ENCODE assay signal across 31 mouse cellular contexts in genomic region chr2:119737124-119737523, GRCm38 (mm10). TPM values are rescaled to one million over a fixed set of nuclear protein-coding genes. Genes with fewer than 3 reads are reported as not detected.
A peak's percentile ranks its signal among the peaks of the same experiment; 100 is the strongest.
DNase-seq lines count a peak whose midpoint lies in the region; ATAC-seq and TF ChIP-seq lines count a peak whose summit lies in the region.
"Had no signal": no experiment of that assay in that cellular context is flagged by ENCODE, and none has a peak within 500 bp of the region (broad histone marks: within the 10 kb centered on the region; RNA-seq: fewer than 3 reads in every experiment).

No protein-coding gene starts in this region.

- peak; percentile 21 to 25 for DNase-seq in cerebellum, postnatal 14 days
- no peak for DNase-seq in cerebellum, adult 9-10 months
- no peak for DNase-seq in limb, embryonic 10.5 days (ENCODE audit: low spot score)
- peak; percentile 16 for DNase-seq in fat pad, adult 2 months (ENCODE audit: extremely low read depth, low read depth, low spot score)
- no peak for DNase-seq in thymus, postnatal 14 days
- no peak for DNase-seq in lung, adult 2 months
- DNase-seq: B cell, adult 2 months; cerebellum, adult 2 months; gastrocnemius, adult 2 months; gastrocnemius, postnatal 36 days; heart, adult 2 months; heart, postnatal 4 days; kidney, adult 11 months; kidney, postnatal 25 days; liver, embryonic 13.5 days; lung, adult 18-20 months; lung, postnatal 10 days; right cerebral cortex, postnatal 4 days; thymus, postnatal 25 days had no signal

- H3K4me2 ChIP-seq in limb, embryonic 13.5 days (replicated peaks) = no peak overlapping the region
- H3K4me2 ChIP-seq: embryonic facial prominence, embryonic 13.5 days; heart, embryonic 15.5 days; hindbrain, embryonic 14.5 days; liver, embryonic 13.5 days; midbrain, embryonic 15.5 days had no signal

- no peak for ATAC-seq in limb, embryonic 13.5 days (ENCODE audit: low FRiP score, low read depth)
- ATAC-seq: forebrain, embryonic 16.5 days; inflammation-experienced regulatory T-cells, adult 6 months; midbrain, embryonic 15.5 days had no signal

- WGBS in limb, embryonic 13.5 days = 17% methylated on average over 12 of the region's 12 CpGs
- 20% methylated on average over 12 of the region's 12 CpGs for WGBS in limb, embryonic 10.5 days
- WGBS in lung, adult 2 months = 25% methylated on average over 12 of the region's 12 CpGs

- no peak for TF ChIP-seq POLR2A in lung, adult 2 months (IDR thresholded peaks at IDR 0.05; ENCODE audit: borderline replicate concordance, extremely low read depth, low read depth, low read length)

- no peaks in the 10 kb centered on the region for H3K9me3 ChIP-seq in limb, embryonic 13.5 days
- no peaks in the 10 kb centered on the region for H3K9me3 ChIP-seq in limb, embryonic 10.5 days (replicated peaks)
- H3K9me3 ChIP-seq in E14TG2a.4 (ENCODE audit: low read length) = no peaks in the 10 kb centered on the region
- H3K9me3 ChIP-seq: embryonic facial prominence, embryonic 13.5 days; G1E; heart, embryonic 15.5 days; liver, embryonic 13.5 days; midbrain, embryonic 15.5 days had no signal

- peaks cover 15% of the 10 kb centered on the region for H3K4me1 ChIP-seq in limb, embryonic 13.5 days
- peaks cover 15% of the 10 kb centered on the region for H3K4me1 ChIP-seq in limb, embryonic 10.5 days
- peaks cover 52% of the 10 kb centered on the region for H3K4me1 ChIP-seq in E14TG2a.4 (replicated peaks; ENCODE audit: low read depth, low read length)
- H3K4me1 ChIP-seq in lung, adult 2 months (ENCODE audit: control insufficient read depth, insufficient read depth, low read length) = peaks cover 3% of the 10 kb centered on the region; the same call in 1 of the 2 replicates

- H3K36me3 ChIP-seq in limb, embryonic 13.5 days = peaks cover 38% of the 10 kb centered on the region
- peaks cover 38% of the 10 kb centered on the region for H3K36me3 ChIP-seq in limb, embryonic 10.5 days
- H3K36me3 ChIP-seq in E14TG2a.4 (ENCODE audit: insufficient read depth, low read length) = peaks cover 35% of the 10 kb centered on the region

- no peak overlapping the region for H3K27ac ChIP-seq in limb, embryonic 13.5 days
- H3K27ac ChIP-seq in limb, embryonic 10.5 days = no peak overlapping the region
- H3K27ac ChIP-seq: embryonic facial prominence, embryonic 13.5 days; gastrocnemius, adult 2 months; heart, adult 2 months; heart, embryonic 15.5 days; hindbrain, embryonic 14.5 days; layer of hippocampus, adult 2 months; left cerebral cortex, adult 2 months; liver, embryonic 13.5 days; macrophage; midbrain, embryonic 15.5 days had no signal

- peaks cover 24% of the 10 kb centered on the region for H3K27me3 ChIP-seq in limb, embryonic 13.5 days
- peaks cover 54% of the 10 kb centered on the region for H3K27me3 ChIP-seq in limb, embryonic 10.5 days (ENCODE audit: low read depth, poor library complexity, severe bottlenecking)
- peaks cover 30% of the 10 kb centered on the region for H3K27me3 ChIP-seq in E14TG2a.4 (ENCODE audit: insufficient read depth, low read length)
- H3K27me3 ChIP-seq: heart, embryonic 15.5 days had no signal

- TF ChIP-seq CTCF in E14TG2a.4 (conservative IDR thresholded peaks at IDR 0.05; ENCODE audit: low read length) = no peak
- no peak for TF ChIP-seq CTCF in lung, adult 2 months (IDR thresholded peaks at IDR 0.05; ENCODE audit: insufficient read depth, low read length)

- H3K4me3 ChIP-seq in limb, embryonic 13.5 days = no peak overlapping the region
- H3K4me3 ChIP-seq in limb, embryonic 10.5 days = no peak overlapping the region
- peak overlapping the region; percentile 62 for H3K4me3 ChIP-seq in E14TG2a.4 (replicated peaks; ENCODE audit: low read length)
- no peak overlapping the region for H3K4me3 ChIP-seq in lung, adult 2 months (replicated peaks; ENCODE audit: extremely low read depth, low read depth, low read length)
- H3K4me3 ChIP-seq: embryonic facial prominence, embryonic 13.5 days; gastrocnemius, adult 2 months; heart, adult 2 months; heart, embryonic 15.5 days; layer of hippocampus, adult 2 months; left cerebral cortex, adult 2 months; liver, embryonic 13.5 days; midbrain, embryonic 15.5 days had no signal

- 0 out of 2 replicates have a peak overlapping the region, but pooled peaks have one; percentile 31 for H3K9ac ChIP-seq in limb, embryonic 13.5 days
- H3K9ac ChIP-seq: embryonic facial prominence, embryonic 13.5 days; heart, embryonic 15.5 days; hindbrain, embryonic 14.5 days; liver, embryonic 13.5 days; midbrain, embryonic 15.5 days had no signal

RNA-seq across cellular contexts. Expression of gene Itpka, which starts 5.0 kb away (rescaled TPM):
- 0.33 and 0.59 TPM in 2 replicates for polyA plus RNA-seq in limb, embryonic 13.5 days (2015; fragmentation: Nextera tagmentation; extraction: Ambion mirVana)
- 0.55 and 0.65 TPM in 2 replicates for polyA plus RNA-seq in limb, embryonic 10.5 days (2016; fragmentation: Nextera tagmentation; extraction: Ambion mirVana)
- 9.5 and 9.6 TPM in 2 replicates for polyA plus RNA-seq in lung, adult 2 months (2012; rRNA removed)
- polyA plus RNA-seq: embryonic facial prominence, embryonic 13.5 days; macrophage had no signal

RNA-seq across cellular contexts. Expression of gene Ltk, which starts 23.1 kb away (rescaled TPM):
- polyA plus RNA-seq in limb, embryonic 13.5 days (2015; fragmentation: Nextera tagmentation; extraction: Ambion mirVana) = not detected in 2 replicates
- polyA plus RNA-seq in limb, embryonic 10.5 days (2016; fragmentation: Nextera tagmentation; extraction: Ambion mirVana) = not detected in 2 replicates
- polyA plus RNA-seq in lung, adult 2 months (2012; rRNA removed) = 3.9 and 4.2 TPM in 2 replicates
- polyA plus RNA-seq: G1E; liver, embryonic 13.5 days; macrophage had no signal

RNA-seq across cellular contexts. Expression of gene Rpap1, which starts 50.2 kb away (rescaled TPM):
- 28.5 and 30.2 TPM in 2 replicates for polyA plus RNA-seq in limb, embryonic 13.5 days (2015; fragmentation: Nextera tagmentation; extraction: Ambion mirVana)
- polyA plus RNA-seq in limb, embryonic 10.5 days (2016; fragmentation: Nextera tagmentation; extraction: Ambion mirVana) = 42.0 and 46.3 TPM in 2 replicates
- polyA plus RNA-seq in lung, adult 2 months (2012; rRNA removed) = 21.6 and 24.5 TPM in 2 replicates

Comparison
In these comparisons a context has a peak if more than half of its experiments do, and no peak if none do; other contexts are left out.
1. DNase-seq: peak in cerebellum, postnatal 14 days (2 of 2) and fat pad, adult 2 months (single experiment); none in cerebellum, adult 9-10 months (single experiment), limb, embryonic 10.5 days (single experiment), thymus, postnatal 14 days (single experiment) and lung, adult 2 months (single experiment).